Mouse (Mus musculus) hindbrain, postnatal 0 days (tissue): Measurements from ENCODE around the gene Mpg. TPM values are rescaled to one million over a fixed set of nuclear protein-coding genes. Genes with fewer than 3 reads are reported as not detected.

Experiments used
- ATAC-seq: fragments of 200-750 bp; cut with Nextera tagmentation; 2 replicates; pipeline ENCODE4 v1.8.0; 2017; ENCODE audit warnings: mild to moderate bottlenecking, moderate TSS enrichment, moderate library complexity
- DNase-seq: peaks from one replicate; pipeline ENCODE4 v3.0.0-alpha.2; 2015; ENCODE audit warnings: low spot score
- H3K27ac ChIP-seq: fragments of 300-500 bp; sonication (generic); 2 replicates; pipeline ENCODE4 v1.5.1; 2014; ENCODE audit warnings: mild to moderate bottlenecking
- H3K27me3 ChIP-seq: fragments of 300-500 bp; sonication (generic); 2 replicates; pipeline ENCODE4 v1.6.1; 2014; ENCODE audit warnings: low read length, mixed read lengths; ENCODE audit not compliant: insufficient read depth
- H3K36me3 ChIP-seq: fragments of 300-500 bp; sonication (generic); 2 replicates; pipeline ENCODE4 v1.6.1; 2014; ENCODE audit warnings: low read length, mixed read lengths; ENCODE audit not compliant: insufficient read depth
- H3K4me1 ChIP-seq: fragments of 300-500 bp; sonication (generic); 2 replicates; pipeline ENCODE4 v1.6.1; 2014; ENCODE audit warnings: antibody characterized with exemption, low read length, mixed read lengths; ENCODE audit not compliant: insufficient read depth
- H3K4me2 ChIP-seq: fragments of 300-500 bp; sonication (generic); 2 replicates; pipeline ENCODE4 v1.6.1; 2014; ENCODE audit warnings: low read depth, mild to moderate bottlenecking, low read length, moderate library complexity, mixed read lengths
- H3K4me3 ChIP-seq: fragments of 300-500 bp; sonication (generic); 2 replicates; pipeline ENCODE4 v1.5.1; 2014; ENCODE audit warnings: low read length
- H3K9ac ChIP-seq: fragments of 300-500 bp; sonication (generic); replicated peaks from 2 replicates; pipeline ENCODE4 v1.6.1; 2014; ENCODE audit warnings: mild to moderate bottlenecking, low read length, moderate library complexity, mixed read lengths
- H3K9me3 ChIP-seq: fragments of 300-500 bp; sonication (generic); 2 replicates; pipeline ENCODE4 v1.6.1; 2016; ENCODE audit warnings: low read length, mixed read lengths
- CTCF ChIP-seq: IDR thresholded peaks from 2 replicates; pipeline ENCODE4 v1.5.1; 2016; ENCODE audit warnings: antibody characterized with exemption, control low read depth, low read depth
- WGBS: fragments of 180-500 bp; shearing (Covaris S2); extraction: QIAGEN DNeasy Blood & Tissue Kit; methylation state at CpG from one replicate; pipeline ENCODE4 v1.1.7; 2014; 5-methylcytosine and 5-hydroxymethylcytosine counted together
- polyA plus RNA-seq: library from polyadenylated mRNA; unstranded; fragments of >200 nt; fragmentation: Nextera tagmentation; extraction: Ambion mirVana; gene quantifications from 2 replicates; pipeline ENCODE4 v1.2.1, GENCODE M21; 2015
- total RNA-seq: library from RNA; depleted of rRNA; stranded (reverse); fragments of >200 nt; gene quantifications from 2 replicates; pipeline ENCODE4 v1.2.3, GENCODE M21; 2014

The Mpg gene
- total and polyA plus RNA-seq, 2 experiments from 2014 or later = 27.7 to 30.0 TPM

DNA sequence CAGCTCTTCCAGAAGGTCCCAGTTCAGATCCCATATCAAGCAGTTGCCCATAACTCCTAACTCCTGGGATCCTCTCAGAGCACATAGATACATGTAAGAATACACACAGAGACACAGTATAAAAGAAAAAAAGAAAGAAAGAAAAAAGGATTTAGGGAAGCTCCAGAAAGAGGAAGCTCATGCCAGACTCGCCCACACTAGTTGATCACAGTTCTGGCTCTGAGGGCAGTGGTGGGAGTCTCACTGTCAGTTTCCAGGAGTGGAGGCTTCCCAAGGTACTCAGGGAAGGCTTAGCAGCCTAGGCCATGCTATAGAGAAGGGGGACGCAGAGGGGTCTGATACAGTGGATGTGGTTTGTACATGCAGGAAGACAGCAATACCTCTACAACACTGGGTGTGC is 4.8 kb downstream of the Mpg start:
- Histone ChIP-seq H3K36me3 (peaks cover 26% of the 10 kb centered on the region), H3K4me3 (no peak overlapping the region), H3K27me3 (no peaks in the 10 kb centered on the region), H3K27ac (no peak overlapping the region), H3K9me3 (no peaks in the 10 kb centered on the region), H3K4me1 (peaks cover 36% of the 10 kb centered on the region), H3K4me2 (no peak overlapping the region), H3K9ac (no peak overlapping the region)
- ATAC-seq (no peak), DNase-seq (no peak)
- WGBS = 91% methylated on average over 2 of the region's 2 CpGs
- TF ChIP-seq CTCF = no peak

DNA sequence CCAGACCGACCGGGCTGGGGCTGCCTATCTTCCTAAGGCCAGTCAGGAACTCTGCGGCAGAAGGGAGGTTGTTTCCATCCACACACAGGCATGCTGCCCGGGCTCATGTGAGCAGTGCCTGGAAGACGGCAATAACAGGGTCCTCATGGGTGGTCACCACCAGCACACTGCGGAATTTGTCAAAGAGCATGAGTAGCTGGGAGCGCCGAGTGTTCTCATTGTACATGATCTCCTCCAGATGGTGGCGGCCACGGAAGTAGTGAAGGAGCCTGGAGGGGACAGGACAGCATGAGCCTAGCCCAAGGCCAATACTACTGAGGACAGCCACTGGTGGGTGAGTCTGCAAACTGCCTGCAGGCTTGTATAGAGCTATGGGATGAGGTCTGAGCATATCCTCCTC is 6.5 kb downstream of the Mpg start:
- DNase-seq = no peak
- peaks cover 26% of the 10 kb centered on the region for H3K36me3 ChIP-seq
- H3K4me3 ChIP-seq = no peak overlapping the region
- peaks cover 38% of the 10 kb centered on the region for H3K4me1 ChIP-seq
- H3K4me2 ChIP-seq = no peak overlapping the region
- no peaks in the 10 kb centered on the region for H3K27me3 ChIP-seq
- 0 out of 2 replicates have a peak overlapping the region, but pooled peaks have one; percentile 48 for H3K27ac ChIP-seq
- peak; percentile 15; the same call in 1 of the 2 replicates for ATAC-seq
- TF ChIP-seq CTCF = no peak
- no peak overlapping the region for H3K9ac ChIP-seq
- WGBS = 61% methylated on average over 10 of the region's 10 CpGs
- H3K9me3 ChIP-seq = no peaks in the 10 kb centered on the region

DNA sequence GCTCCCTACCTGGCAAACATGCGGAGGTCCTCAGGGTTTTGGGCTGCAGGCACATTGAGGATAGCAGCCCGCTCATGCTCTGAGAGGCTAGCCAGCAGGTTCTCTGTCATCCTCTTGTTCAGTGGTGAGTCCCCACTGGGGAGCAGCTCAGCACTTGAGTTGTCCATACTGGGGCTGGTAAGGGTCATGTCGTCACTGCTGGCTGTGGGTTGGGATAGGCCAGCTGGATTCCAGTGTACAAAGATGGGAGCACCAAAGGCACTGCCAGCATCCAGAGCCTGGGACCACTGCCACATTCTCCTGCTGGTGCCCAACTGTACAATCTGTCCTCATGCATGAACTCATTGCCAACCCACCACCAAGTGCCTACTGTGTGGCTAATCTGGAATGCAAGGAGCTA is 7.6 kb downstream of the Mpg start:
- H3K27me3 ChIP-seq = no peaks in the 10 kb centered on the region
- 59% methylated on average over 3 of the region's 3 CpGs for WGBS
- peak overlapping the region; percentile 74; the same call in 1 of the 2 replicates for H3K27ac ChIP-seq
- H3K9me3 ChIP-seq = no peaks in the 10 kb centered on the region
- peak; percentile 48 for ATAC-seq
- peak; percentile 66 for DNase-seq
- no peak overlapping the region for H3K4me3 ChIP-seq
- no peak for TF ChIP-seq CTCF
- peaks cover 26% of the 10 kb centered on the region for H3K36me3 ChIP-seq
- H3K4me2 ChIP-seq = no peak overlapping the region
- H3K9ac ChIP-seq = no peak overlapping the region
- peaks cover 38% of the 10 kb centered on the region for H3K4me1 ChIP-seq

DNA sequence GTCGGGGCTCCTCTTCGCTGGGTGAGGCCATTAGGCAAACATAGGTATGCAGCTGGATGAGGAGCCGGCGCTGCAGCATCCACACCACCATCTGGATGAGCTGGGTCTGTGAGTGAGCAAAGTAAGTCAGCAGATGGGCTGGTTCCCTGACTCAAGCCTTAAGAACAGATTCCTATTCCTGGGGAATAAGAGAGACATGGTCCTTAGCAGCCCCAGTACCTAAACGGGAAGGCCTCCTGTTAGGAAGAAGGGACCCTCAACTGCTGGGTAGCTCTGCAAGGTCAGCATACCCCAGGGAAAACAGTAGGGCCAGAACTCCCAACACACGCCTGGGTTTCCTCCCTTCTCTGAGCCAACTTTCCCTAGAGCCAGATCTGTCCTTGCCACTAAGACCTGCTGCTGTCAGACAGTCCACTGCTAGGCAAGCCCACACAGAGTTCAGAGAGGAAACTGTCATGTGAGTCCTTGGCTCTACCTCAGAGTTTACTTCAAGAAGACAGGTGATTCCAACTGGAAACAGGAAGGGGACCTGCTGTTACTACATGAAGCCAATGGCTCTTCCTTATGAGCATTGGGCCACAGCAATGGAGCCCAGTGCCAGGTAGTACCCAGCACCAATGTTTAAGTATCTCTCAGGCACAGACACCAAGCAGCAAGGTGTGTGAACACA is 8.6 kb downstream of the Mpg start:
- 75% methylated on average over 6 of the region's 6 CpGs for WGBS
- peaks cover 38% of the 10 kb centered on the region for H3K4me1 ChIP-seq
- H3K36me3 ChIP-seq = peaks cover 31% of the 10 kb centered on the region
- no peak for TF ChIP-seq CTCF
- no peak for DNase-seq
- no peak for ATAC-seq
- no peak overlapping the region for H3K4me2 ChIP-seq
- H3K9me3 ChIP-seq = no peaks in the 10 kb centered on the region
- peak overlapping the region; percentile 74; the same call in 1 of the 2 replicates for H3K27ac ChIP-seq
- no peaks in the 10 kb centered on the region for H3K27me3 ChIP-seq
- H3K4me3 ChIP-seq = no peak overlapping the region
- H3K9ac ChIP-seq = no peak overlapping the region

DNA sequence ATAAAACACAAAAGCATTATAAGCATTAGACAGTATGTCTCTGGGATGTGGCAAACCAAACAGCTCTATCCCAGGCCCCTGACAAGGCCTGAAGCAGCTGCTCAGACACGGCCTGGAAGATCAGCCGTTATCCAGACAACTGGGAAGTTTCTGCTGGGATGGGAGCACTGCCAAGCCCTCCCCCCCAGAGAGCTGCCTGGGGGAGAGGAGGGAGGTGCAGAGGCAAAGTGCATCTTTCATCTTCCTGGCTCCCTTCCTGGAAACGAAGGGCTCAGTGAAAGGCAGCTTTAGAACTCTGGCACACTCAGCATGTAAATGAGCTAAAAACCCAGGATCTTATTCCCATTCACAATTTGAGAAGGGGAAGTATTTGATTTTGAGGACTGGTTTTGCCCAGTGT is 9.3 kb downstream of the Mpg start:
- no peak overlapping the region for H3K4me2 ChIP-seq
- ATAC-seq (peak; percentile 52), DNase-seq (peak; percentile 90)
- no peaks in the 10 kb centered on the region for H3K27me3 ChIP-seq
- peak overlapping the region; percentile 74; the same call in 1 of the 2 replicates for H3K27ac ChIP-seq
- no peak overlapping the region for H3K9ac ChIP-seq
- no peaks in the 10 kb centered on the region for H3K9me3 ChIP-seq
- no peak for TF ChIP-seq CTCF
- 27% methylated on average over 3 of the region's 3 CpGs for WGBS
- H3K4me3 ChIP-seq = no peak overlapping the region
- peaks cover 27% of the 10 kb centered on the region for H3K36me3 ChIP-seq
- peaks cover 38% of the 10 kb centered on the region for H3K4me1 ChIP-seq

GRCm38 (mm10) chr11:32236132-32236531 is 9.8 kb downstream of the Mpg start:
- Histone ChIP-seq H3K4me1 (peaks cover 38% of the 10 kb centered on the region), H3K9ac (0 out of 2 replicates have a peak overlapping the region, but pooled peaks have one; percentile 21), H3K27me3 (no peaks in the 10 kb centered on the region), H3K9me3 (no peaks in the 10 kb centered on the region), H3K36me3 (peaks cover 26% of the 10 kb centered on the region), H3K4me3 (no peak overlapping the region), H3K4me2 (no peak overlapping the region), H3K27ac (peak overlapping the region; percentile 74)
- 0 out of 2 replicates have a peak, but pooled peaks have one; percentile 0 for ATAC-seq
- TF ChIP-seq CTCF = no peak
- DNase-seq = no peak
- WGBS = 36% methylated on average over 2 of the region's 2 CpGs

GRCm38 (mm10) chr11:32236712-32237410 is 10.6 kb downstream of the Mpg start:
- DNase-seq (peak; percentile 85), ATAC-seq (0 out of 2 replicates have a peak, but pooled peaks have one; percentile 6)
- peak overlapping the region; percentile 74 for H3K27ac ChIP-seq
- WGBS = 41% methylated on average over 9 of the region's 9 CpGs
- peaks cover 18% of the 10 kb centered on the region; the same call in 1 of the 2 replicates for H3K36me3 ChIP-seq
- no peaks in the 10 kb centered on the region for H3K27me3 ChIP-seq
- TF ChIP-seq CTCF = peak; percentile 80
- H3K9me3 ChIP-seq = no peaks in the 10 kb centered on the region
- no peak overlapping the region for H3K4me2 ChIP-seq
- H3K4me3 ChIP-seq = no peak overlapping the region
- no peak overlapping the region for H3K9ac ChIP-seq
- H3K4me1 ChIP-seq = peaks cover 38% of the 10 kb centered on the region
